Mouse (Mus musculus) heart, postnatal 36 days (tissue): ENCODE results near the gene Dhx9. TPM values are rescaled to one million over a fixed set of nuclear protein-coding genes. Genes with fewer than 3 reads are reported as not detected.
"Not testable (repeated sequence)": the region's sequence is repeated elsewhere in the genome, so short reads cannot be mapped to it uniquely, and the experiment has no call there.

ENCODE experiments used
- DNase-seq, 2 experiments: peaks; one replicate each; pipeline ENCODE4 v3.0.0; 2021 to 2022
- intact Hi-C: fragments of 180-260 bp; cut with DNase I; formaldehyde crosslinking; loops from one replicate; pipeline ENCODE4 v1.15.1; 2025
- total RNA-seq, 2 experiments: library from RNA; stranded (reverse); gene quantifications; 2 replicates each; pipeline ENCODE4 v1.2.3; 2021

The Dhx9 gene
- total RNA-seq, 2 experiments from 2014 or later: 49.5 to 50.9 TPM

- peak in 1 of 2 experiments; percentile 44 for DNase-seq
- intact Hi-C loops: loop anchor here (5.0 kb wide), 1 partner anchor 260 kb away; the partner anchor contains the start of gene Rnasel
Observed at GRCm38 (mm10) chr1:153486767-153487499, 527 bp downstream of the Dhx9 start.

GRCm38 (mm10) chr1:153486120-153486519 is 1.3 kb downstream of the Dhx9 start:
- not testable (repeated sequence) for DNase-seq
- intact Hi-C loops: loop anchor here (5.0 kb wide), 1 partner anchor 261 kb away; the partner anchor contains the start of gene Rnasel

GRCm38 (mm10) chr1:153485201-153485796 is 2.2 kb downstream of the Dhx9 start:
- no peak for DNase-seq
- intact Hi-C loops: loop anchor here (5.0 kb wide), 1 partner anchor 262 kb away; the partner anchor contains the start of gene Rnasel

GRCm38 (mm10) chr1:153481025-153481412 is 6.4 kb downstream of the Dhx9 start:
- intact Hi-C loops: no loop called here
- DNase-seq: no peak

- peak; percentile 57 to 80 for DNase-seq
Observed at GRCm38 (mm10) chr1:153480386-153481024, 7.0 kb downstream of the Dhx9 start.

GRCm38 (mm10) chr1:153479296-153479695 is 8.2 kb downstream of the Dhx9 start:
- DNase-seq: no peak
- intact Hi-C loops: no loop called here

More at GRCm38 (mm10) chr1:153480386-153481024, 7.0 kb downstream of the Dhx9 start:
- intact Hi-C loops: no loop called here

GRCm38 (mm10) chr1:153461796-153462195 is 25.7 kb downstream of the Dhx9 start:
- intact Hi-C loops: loop anchor here (10.0 kb wide), 1 partner anchor 607 kb away; no protein-coding TSS in a partner anchor
- DNase-seq: no peak

- intact Hi-C loops: no loop called here
- DNase-seq: no peak
Observed at GRCm38 (mm10) chr1:153456137-153456536, 31.3 kb downstream of the Dhx9 start.

- no peak for DNase-seq
- intact Hi-C loops: no loop called here
Observed at GRCm38 (mm10) chr1:153453146-153453642, 34.3 kb downstream of the Dhx9 start.

- peak; percentile 31 to 45 for DNase-seq
- intact Hi-C loops: no loop called here
Observed at GRCm38 (mm10) chr1:153451237-153452154, 36.0 kb downstream of the Dhx9 start.

GRCm38 (mm10) chr1:153446120-153446831 is 41.2 kb downstream of the Dhx9 start:
- no peak for DNase-seq
- intact Hi-C loops: no loop called here

- intact Hi-C loops: no loop called here
Observed at GRCm38 (mm10) chr1:153443632-153444031, 43.8 kb downstream of the Dhx9 start.

GRCm38 (mm10) chr1:153443019-153443418 is 44.4 kb downstream of the Dhx9 start:
- DNase-seq: no peak
- intact Hi-C loops: no loop called here

More at GRCm38 (mm10) chr1:153443632-153444031, 43.8 kb downstream of the Dhx9 start:
- DNase-seq: no peak

- DNase-seq: no peak
- intact Hi-C loops: no loop called here
Observed at GRCm38 (mm10) chr1:153441656-153442055, 45.8 kb downstream of the Dhx9 start.

GRCm38 (mm10) chr1:153440752-153441151 is 46.7 kb downstream of the Dhx9 start:
- intact Hi-C loops: no loop called here
- no peak for DNase-seq

GRCm38 (mm10) chr1:153437536-153437935 is 49.9 kb downstream of the Dhx9 start:
- no peak for DNase-seq
- intact Hi-C loops: no loop called here

GRCm38 (mm10) chr1:153433851-153434589 is 53.4 kb downstream of the Dhx9 start:
- DNase-seq: no peak
- intact Hi-C loops: no loop called here

GRCm38 (mm10) chr1:153432329-153432728 is 55.1 kb downstream of the Dhx9 start:
- no peak for DNase-seq
- intact Hi-C loops: no loop called here

GRCm38 (mm10) chr1:153431701-153432100 is 55.8 kb downstream of the Dhx9 start:
- DNase-seq: no peak
- intact Hi-C loops: no loop called here
